Mouse (Mus musculus) adrenal gland, postnatal 4 days (tissue): ENCODE data around the gene Nxf1. TPM values are rescaled to one million over a fixed set of nuclear protein-coding genes. Genes with fewer than 3 reads are reported as not detected.
"Not testable (repeated sequence)": the region's sequence is repeated elsewhere in the genome, so short reads cannot be mapped to it uniquely, and the experiment has no call there.

ENCODE experiments used
- DNase-seq, 2 experiments: peaks; one replicate each; pipeline ENCODE4 v3.0.0; 2021 to 2022; ENCODE audit warnings: low spot score in 2 of 2, mixed read lengths in 2 of 2
- long read RNA-seq, 2 experiments: library from polyadenylated mRNA; stranded (forward); transcript quantifications; one replicate each; pipeline ENCODE4 v2.0.0; 2021
- total RNA-seq, 2 experiments: library from RNA; stranded (reverse); gene quantifications; 2 replicates each; pipeline ENCODE4 v1.2.3; 2021

Gene Nxf1
- total RNA-seq = 100 to 1,000 TPM; 124 to 145 TPM
- long read RNA-seq, experiment 1, partial matches to known transcripts = 9 of 16 reads
- long read RNA-seq, experiment 1, other reads (novel, unspliced or antisense) = 3 of 16 reads
- long read RNA-seq, experiment 2, full-length matches to known transcripts = 25 of 63 reads
- long read RNA-seq, experiment 2, partial matches to known transcripts = 28 of 63 reads
- long read RNA-seq, experiment 2, other reads (novel, unspliced or antisense) = 10 of 63 reads

GRCm38 (mm10) chr19:8756635-8757387 is at the start of gene Nxf1:
TSS of gene Nxf1 (plus strand) at chr19:8757073.
- DNase-seq = peak; percentile 81 to 89

GRCm38 (mm10) chr19:8708954-8709353 is 47.9 kb upstream of the Nxf1 start:
- no peak for DNase-seq

- no peak for DNase-seq
Measured at GRCm38 (mm10) chr19:8710057-8710456, 46.8 kb upstream of the Nxf1 start.

GRCm38 (mm10) chr19:8711506-8711905 is 45.4 kb upstream of the Nxf1 start:
- DNase-seq = no peak

GRCm38 (mm10) chr19:8711949-8712869 is 44.7 kb upstream of the Nxf1 start:
- no peak for DNase-seq

- peak; percentile 46 to 50 for DNase-seq
Measured at GRCm38 (mm10) chr19:8712870-8713305, 44.0 kb upstream of the Nxf1 start.

- DNase-seq = peak; percentile 72 to 88
Measured at GRCm38 (mm10) chr19:8713306-8713996, 43.4 kb upstream of the Nxf1 start.

GRCm38 (mm10) chr19:8713997-8714652 is 42.7 kb upstream of the Nxf1 start:
- DNase-seq = no peak

GRCm38 (mm10) chr19:8714653-8715481 is 42.0 kb upstream of the Nxf1 start:
- no peak for DNase-seq

GRCm38 (mm10) chr19:8715868-8716766 is 40.8 kb upstream of the Nxf1 start:
- DNase-seq = no peak

- no peak for DNase-seq
Measured at GRCm38 (mm10) chr19:8716767-8717475, 40.0 kb upstream of the Nxf1 start.

- DNase-seq = peak; percentile 25 to 27
Measured at GRCm38 (mm10) chr19:8718357-8718756, 38.5 kb upstream of the Nxf1 start.

GRCm38 (mm10) chr19:8719037-8719436 is 37.8 kb upstream of the Nxf1 start:
- not testable (repeated sequence) for DNase-seq

- no peak for DNase-seq
Measured at GRCm38 (mm10) chr19:8721378-8721777, 35.5 kb upstream of the Nxf1 start.

- DNase-seq = no peak
Measured at GRCm38 (mm10) chr19:8722021-8722420, 34.9 kb upstream of the Nxf1 start.

- no peak for DNase-seq
Measured at GRCm38 (mm10) chr19:8722559-8722906, 34.3 kb upstream of the Nxf1 start.

- peak; percentile 75 to 90 for DNase-seq
Measured at GRCm38 (mm10) chr19:8722907-8723573, 33.8 kb upstream of the Nxf1 start, which contains the start of gene Slc3a2. TSS of gene Slc3a2 (minus strand) at chr19:8723369.
